Mouse (Mus musculus) cerebellum, postnatal 25 days (tissue): ENCODE data around the gene Lpar1.

Experiments
- DNase-seq, 2 experiments: peaks; one replicate each; pipeline ENCODE4 v3.0.0; 2021; ENCODE audit warnings: mixed read lengths in 2 of 2

Lpar1 gene

DNA sequence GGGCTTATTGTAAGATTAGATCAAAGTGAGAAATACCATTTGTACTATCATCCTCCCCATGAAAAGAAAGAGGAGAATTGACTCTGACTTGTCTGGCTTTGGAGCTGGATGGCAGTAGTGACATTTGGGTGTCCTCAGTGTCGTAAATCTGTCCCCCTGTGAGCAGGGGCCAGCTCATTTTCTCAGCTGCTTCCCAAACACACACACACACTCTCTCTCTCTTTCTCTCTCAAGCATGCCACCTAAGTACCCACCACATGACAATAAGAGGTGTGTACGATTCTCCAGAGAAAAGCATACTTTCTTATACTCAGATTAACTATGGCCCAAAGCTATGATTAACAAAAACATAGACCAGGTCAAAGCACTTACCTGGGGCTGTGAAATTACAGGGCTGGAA, 49.4 kb downstream of the Lpar1 start:
- DNase-seq, result no peak

DNA sequence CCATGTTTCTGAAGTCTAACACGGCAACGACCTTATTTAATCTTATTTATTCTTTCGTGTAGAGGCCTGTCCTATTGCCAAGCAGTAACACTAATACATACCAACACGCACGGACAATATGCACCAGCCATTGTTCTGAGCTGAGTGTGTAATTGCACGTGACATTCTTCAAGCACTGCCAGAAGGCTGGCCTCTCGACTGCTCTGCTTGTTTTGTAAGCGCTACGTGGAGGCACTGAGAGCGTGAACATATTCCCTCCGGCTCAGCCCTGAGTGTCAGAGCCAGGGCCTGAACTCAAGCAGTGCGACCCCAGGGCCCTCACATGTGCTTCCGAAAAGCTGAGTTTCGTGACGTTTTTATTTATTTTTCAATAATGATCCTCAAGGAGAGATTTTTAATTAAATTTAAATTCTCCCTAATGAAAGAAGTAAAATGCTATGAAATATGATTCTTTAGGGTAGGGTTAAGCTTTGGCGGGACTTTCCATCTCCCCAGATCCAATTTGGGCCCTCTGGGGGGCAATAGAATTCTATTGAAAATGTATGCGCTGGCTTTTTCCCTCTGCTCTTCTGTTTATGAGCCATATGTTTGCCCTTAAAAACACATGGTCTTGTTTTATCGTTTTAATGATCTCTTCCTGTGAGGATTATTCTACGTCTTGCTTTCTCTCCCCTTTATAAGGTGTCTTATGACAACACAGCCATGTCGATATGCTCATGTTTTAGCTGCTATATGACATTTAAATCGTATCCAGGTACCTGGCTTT, 52.5 kb downstream of the Lpar1 start:
- DNase-seq, result no peak

DNA sequence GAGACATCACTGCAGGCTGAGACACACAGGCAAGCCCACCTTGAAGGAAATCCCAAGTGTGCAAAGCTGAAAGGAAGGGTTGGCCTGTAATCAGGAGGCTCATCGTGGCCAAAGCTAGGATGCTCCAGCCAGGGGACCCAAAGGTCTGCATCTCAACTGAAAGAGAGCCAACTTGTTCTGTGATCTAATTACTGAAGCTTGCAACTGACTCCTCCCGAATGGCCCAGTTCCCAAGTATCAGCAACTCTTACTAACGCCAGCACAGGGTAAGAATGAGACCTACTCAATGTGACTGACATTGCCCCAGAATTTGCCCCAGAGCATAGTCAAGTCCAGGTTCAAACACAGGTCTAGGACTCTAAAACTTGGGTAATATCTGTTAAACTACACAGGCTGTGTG, 53.9 kb downstream of the Lpar1 start:
- DNase-seq, result no peak

DNA sequence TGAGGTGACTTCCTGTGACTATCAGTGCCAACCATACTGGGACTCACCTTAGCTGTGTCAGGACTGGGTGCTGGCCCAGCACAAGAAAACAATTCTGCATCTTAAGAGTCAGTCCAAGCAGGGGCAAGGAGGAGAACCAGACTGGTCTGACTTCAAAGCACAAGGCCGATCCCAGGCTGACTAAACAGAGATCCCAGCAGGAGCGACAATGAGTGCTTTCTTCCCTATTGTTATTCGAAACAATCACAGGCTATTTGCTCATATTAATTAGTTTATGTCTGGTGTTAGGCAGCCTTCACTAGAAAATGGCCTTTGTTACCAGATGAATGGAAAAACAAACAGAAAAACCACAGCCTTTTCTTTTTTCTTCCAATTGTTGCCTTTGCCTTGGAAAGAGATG, 54.5 kb downstream of the Lpar1 start:
- DNase-seq, result no peak

DNA sequence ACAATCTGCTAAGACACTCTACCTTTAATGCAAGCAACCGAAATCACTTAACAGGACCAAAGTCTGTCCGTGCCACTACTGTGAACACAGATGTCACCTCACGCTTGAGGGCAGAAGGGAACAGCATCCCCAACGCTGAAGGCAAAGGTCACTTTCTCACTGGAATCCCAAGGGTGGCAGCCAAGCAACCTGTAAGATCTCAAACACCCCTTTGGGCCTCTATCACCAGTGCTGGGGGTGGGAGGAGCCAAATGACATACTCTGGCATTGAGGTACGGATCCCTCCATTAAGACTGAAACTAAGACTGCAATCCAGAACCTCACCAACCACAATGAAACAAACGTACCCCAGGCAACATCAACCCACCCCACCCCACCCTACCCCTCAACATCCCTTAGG, 55.0 kb downstream of the Lpar1 start:
- no peak for DNase-seq

DNA sequence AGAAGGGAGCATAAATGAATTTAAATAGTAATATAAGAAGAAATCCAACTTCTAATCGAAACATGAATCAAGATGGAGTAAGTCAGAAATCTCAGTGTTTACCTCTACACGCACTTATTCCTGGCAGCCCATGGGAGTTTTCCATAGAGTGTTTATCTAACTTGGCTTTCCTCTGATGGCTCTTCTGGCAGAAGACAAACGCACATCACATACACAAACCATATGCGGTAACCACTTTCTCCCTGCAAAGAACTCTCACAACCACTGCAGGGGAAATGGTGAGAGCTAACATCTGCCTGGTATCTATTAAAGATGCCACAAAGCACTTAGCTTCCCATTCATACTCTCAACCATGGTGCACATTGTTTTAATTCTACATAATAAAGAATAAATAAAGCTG, 56.4 kb downstream of the Lpar1 start:
- no peak for DNase-seq

DNA sequence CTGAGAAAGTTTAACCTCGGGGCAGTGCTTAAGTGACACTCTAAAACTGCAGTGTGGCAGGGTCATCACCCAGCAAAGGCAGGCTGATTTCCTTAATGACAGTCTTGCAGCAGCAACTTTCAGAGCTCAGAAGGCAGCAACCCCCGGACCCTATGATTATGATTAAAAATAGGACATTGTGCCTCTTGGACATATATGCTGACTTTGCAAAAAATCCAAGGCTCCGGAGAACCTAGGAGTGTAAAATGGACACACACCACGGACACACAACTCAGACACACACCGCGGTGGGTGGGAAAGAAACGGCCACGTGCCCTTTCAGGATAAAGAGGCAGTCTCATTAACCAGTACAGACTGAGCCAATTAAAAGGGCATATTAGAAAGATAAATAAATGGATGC, 57.0 kb downstream of the Lpar1 start:
- no peak for DNase-seq

DNA sequence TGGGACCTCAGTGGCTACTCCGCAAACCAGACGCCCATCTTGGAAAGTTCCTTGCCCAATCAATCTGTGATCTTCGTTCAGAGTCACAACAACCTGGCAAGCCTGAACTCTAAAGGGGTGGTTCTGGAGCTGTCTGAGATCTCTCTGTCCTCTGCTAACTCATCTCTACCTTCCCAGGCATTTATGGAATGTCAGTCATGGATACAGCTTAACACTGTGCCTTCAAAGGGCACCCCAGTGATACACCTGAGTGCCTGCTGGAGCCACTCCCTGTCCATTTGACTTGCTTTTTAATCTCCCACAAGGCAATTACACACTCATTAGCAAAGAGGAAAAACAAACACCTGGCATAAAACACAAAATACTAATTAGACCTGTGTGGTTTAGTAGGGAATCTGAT, 62.0 kb downstream of the Lpar1 start:
- DNase-seq, result no peak

DNA sequence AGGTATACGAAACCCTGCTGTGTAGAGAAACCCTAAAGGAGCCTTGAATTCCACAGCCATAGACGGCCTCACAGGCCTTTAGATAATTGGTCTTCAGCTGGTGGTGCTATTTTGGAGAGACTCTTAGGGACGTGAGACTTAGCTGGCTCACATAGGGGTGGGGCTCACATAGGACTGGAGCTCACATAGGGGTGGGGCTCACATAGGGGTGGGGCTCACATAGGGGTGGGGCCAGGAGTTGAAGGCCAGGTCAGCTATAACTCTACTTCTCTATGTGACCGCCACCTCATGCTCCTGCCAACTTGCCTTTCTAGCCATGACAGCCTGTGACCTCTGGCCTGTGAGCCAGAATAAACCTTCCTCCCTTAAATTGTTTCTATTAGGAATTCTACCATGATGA, 63.3 kb downstream of the Lpar1 start:
- no peak for DNase-seq

DNA sequence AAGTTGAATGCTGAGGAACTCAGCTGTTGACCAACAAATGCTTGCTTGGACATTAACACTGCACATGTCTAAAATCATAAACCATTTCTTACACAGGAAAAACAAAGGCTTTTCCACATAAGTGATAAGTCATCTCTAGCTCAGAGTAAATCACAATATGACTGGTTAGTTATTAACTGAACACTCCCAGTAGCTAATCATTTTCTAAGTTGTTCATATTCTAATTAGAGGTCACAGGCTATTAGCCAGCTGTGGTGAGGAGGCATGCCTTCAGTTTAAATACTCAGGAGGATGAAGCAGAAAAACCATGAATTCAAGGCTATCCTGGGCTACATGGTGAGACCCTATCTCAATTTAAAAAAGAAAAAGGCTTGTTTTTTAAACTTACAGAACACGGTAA, 75.1 kb downstream of the Lpar1 start:
- DNase-seq, result no peak

DNA sequence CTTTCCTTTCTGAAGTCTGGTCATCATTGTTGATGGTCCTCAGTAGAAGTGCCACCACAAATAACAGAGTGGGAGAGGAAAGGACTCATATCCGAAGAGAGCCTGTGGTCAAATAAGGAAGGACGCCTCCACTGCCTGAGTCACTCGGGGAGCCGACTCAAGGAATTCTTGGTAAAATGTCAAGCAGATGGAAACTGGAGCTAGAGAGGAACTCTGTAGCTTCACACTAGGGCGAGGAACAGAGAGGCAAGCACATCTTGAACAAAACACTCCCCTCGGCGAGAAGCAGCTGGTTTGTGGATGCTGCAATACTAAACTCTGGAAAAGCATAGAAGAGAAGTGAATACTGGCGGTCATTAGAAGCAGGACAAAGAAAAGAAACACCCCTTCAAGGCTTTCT, 76.0 kb downstream of the Lpar1 start:
- no peak for DNase-seq

DNA sequence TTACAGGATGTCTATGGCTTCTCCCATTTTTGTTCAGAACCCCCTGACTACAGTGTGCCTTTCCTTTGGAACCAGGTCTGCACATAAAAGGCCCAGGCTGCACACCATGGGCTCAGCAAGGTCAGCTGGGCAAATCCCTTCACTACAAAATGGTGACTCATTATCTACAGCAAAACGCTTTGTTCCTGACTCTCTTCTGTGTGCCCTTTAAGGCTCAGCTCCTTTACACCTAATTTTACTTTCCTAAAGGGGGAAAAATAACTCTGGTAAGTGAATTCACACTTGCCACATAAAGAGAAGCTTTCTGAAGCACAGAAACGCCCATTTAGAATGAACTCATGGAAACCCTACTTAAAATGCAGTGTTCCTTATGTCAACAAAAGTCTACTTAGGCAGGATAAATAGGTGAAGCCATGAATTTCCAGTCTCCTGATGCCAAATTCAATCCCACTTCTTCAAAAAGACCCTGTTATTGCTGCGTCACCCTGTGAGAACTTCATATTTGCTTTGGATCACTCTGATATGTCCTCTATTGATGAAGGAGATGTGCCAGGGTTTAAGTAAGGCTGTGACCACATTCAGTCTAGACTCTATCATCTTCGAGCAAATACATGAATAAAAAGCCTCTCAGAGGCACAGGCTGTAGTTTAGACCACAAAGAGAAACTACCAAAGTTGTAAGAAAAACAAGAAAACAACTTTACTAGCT, 82.3 kb downstream of the Lpar1 start:
- no peak for DNase-seq

DNA sequence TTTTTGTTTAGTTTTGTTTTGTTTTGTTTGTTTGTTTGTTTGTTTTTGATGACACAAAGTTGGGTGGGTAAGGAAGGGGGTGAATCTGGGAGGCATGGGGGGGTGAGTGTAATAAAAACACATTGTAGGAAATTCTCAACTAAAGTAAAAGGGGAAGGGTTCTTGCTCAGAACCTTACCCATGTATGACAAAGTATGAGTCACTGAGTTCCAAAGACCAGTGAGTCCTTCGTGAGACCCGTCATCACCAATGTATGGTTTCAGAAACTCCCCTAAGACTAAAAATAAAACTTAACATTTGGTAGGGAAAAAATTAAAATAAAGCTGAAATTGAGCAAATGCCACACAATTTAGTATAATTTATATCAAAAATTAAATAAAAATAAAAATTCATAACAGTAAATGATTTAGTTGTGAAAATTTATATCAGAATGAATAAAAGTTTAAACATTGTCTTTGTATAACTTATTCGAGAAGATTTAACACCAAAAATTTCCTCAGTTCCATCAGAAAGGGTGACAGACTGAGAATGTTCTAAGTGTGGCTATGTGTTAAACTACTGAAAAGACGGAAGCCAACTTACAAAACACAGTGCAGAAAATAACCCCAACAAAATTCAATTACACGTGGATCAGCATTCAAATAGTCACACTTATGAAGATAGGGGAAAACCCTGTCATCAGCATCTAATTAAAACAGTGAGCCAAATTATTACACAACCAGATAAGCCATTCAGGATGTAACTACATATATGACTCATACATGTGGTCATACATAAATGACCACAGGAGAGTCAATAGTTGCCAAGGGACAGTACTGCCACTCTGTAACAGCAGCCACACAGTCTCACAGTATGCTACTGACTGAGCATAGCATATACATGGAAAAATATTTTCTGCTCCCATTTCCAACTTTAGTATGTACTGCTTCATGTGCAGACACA, 83.8 kb downstream of the Lpar1 start:
- no peak for DNase-seq

DNA sequence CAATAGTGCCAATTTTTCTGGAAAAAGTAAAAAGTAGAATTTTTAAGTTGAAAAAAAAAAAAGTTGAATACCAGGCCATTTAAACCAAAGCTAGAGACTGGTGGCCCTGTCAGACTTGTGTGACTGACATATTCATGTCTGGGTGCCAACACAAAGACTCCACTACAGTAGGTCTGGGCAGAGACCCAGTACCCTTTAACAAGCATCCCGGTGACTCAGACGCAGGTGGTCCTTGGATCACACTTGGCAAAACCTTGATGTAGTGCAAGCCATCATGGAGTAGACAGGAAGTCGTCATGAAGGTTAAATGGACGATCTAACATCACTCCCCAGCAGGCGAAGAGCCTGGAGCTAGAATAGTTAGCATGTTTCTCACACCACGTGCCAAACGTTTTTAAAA, 84.7 kb downstream of the Lpar1 start:
- DNase-seq, result no peak

DNA sequence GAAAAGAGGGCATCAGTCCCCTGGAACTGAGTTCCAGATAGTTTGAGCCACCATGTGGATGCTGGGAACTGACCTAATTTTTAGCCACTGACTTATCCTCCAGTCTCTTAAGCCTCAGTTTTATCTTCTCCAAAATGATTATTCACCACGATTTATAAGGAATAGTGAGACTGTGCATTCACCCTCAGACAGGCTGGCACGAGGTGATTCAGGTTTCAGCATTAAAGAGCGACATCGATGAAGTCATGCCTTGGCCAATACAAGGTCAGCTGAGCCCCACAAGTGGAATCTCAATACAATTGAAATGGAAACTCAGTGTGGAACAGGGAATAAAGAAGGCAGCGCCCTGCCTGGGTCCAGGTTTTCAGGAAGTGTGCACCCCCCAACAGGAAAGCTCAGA, 88.1 kb downstream of the Lpar1 start:
- DNase-seq, result no peak

DNA sequence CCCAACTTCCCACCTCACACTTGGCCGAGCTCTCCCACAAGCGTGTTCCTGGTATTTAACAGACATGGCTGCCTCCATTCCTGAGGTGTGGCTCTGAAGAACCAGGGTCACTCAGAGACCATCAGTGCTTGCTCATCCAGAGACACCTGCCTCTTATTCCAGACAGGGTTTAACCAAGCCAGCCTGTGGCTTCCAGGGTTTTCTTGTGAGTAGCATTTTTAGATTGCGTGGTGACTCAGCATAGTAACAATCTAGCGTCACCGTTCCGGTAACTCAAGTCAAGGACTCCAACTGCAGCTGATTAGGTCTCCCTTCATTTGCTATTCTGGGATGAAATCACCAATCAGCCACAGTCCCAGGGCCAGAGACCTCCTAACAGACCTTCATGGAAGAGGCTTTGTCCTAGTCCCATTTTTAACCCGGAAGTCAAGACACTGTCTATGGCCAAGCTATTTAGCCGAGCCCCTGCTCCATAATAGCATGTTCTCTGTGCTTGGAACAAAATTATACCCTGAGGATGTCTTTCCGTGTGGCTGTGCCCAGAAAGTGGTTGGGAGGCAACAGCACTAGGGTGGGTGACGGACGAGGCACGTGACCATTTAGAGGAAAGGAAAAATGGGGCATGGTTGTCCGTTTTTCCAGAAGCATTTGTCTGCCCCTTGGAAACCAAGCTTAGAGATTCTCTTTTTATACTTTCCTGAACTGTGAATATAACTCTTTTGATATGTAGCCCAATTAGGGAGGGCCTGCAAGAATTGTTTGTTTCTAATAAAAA, 89.1 kb downstream of the Lpar1 start:
- DNase-seq, result no peak

DNA sequence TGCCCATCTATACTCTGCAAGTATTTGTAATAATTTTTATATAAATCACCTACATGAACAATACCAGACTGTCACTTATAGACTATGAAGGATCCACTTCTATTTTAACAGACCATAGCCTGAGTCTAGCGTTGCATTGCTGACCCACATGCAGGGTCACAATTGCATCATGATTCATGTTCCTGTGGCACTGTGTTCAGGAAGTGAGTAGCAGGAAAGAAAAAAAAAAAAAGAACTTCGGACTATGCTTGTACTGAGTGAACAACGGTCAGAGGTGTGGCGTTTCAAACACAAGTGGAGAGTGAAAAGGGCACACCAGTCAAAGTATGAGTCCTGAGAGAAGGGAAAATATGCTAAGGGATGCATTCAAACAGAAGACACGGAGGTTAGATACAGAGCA, 90.7 kb downstream of the Lpar1 start:
- no peak for DNase-seq

DNA sequence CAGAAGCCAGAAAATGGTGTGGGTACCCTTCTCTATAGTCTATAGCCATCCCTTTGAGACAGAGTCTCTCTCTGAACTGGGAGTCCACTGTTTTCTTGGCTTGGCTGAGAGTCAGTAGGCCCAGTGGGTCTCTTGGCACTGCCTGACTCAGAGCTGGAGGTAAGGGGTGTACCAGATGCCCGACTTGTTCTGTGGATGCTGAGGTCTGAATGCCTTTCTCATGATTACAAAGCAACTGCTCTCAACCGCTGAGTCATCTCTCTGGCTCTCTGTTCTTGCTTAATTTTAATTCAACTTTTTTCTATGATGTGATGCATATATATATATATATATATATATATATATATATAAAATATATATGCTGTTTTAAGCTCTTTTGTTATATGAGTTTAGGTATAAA, 91.1 kb downstream of the Lpar1 start:
- DNase-seq, result no peak

DNA sequence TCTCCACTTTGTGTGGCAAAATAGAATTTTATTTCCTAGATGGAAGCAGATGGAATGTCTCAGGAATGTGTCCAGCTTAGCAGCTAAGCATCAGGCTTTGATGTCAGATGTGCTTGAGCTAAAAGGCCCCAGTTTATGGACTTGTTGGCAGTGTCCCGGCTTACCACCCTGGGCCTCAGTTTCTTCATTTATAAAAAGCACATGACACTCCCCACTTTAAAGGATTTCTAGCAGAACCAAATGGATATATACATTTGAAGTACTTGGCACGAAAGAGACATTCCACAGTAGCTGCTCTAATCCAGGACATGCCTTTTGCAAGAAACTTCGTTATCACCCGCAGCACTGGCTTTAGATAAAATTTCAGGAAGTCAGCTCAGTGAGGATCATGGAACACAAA, 100.4 kb downstream of the Lpar1 start:
- DNase-seq, result no peak

DNA sequence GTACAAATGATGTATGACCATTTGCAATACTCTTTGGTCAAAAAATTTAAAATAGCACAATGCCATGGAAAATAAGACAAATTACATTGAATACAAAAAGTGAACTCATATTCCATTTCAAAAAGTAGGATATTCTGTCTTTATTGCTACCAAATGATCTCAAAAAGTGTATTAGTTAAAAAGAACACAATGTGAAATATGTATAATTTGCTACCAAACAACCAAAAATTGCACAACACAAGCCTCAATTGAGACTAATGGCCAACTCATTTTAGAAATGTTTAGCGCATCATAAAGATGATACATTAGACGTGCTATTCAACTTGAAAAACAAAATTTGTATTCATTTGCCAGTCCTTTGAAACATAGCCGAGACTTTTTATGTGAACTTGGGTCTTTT, 104.9 kb downstream of the Lpar1 start:
- no peak for DNase-seq

DNA sequence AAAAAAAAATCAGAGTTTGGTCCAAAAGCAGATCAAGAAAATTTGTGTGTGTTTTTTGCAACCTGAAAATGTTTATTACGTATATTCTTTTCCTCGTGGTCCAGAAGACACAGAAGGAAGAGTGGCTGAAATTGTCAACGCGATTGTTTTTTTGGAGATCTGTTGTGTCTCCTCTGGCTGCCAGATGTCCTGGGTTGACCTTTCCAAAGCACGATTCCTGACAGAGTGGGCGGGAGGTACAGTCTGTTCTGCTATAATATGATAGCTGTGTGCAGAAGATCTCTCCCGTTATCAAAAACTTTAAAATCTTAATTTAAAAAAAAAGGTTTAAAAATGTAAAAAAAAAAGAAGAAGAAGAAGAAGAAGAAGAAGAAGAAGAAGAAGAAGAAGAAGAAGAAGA, 105.9 kb downstream of the Lpar1 start:
- no peak for DNase-seq

DNA sequence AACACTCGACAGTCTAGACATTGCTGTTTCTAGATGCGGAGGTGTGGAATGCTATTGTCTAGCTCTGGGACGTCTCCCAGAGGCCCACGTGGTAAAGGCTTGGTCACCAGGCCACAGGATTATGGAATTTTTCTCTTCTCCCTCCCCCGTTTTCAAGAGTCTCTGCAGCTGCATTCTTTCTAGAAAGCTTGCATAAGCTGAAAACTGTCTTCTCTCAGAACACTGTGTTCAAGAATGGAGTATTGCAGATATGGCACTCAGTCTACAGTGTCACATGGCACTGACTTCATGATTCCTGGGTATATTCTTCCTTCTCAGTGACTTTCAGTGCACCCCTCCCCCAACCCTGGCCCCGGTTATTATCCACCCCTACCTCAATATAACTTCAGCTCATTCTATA, 107.9 kb downstream of the Lpar1 start:
- no peak for DNase-seq

DNA sequence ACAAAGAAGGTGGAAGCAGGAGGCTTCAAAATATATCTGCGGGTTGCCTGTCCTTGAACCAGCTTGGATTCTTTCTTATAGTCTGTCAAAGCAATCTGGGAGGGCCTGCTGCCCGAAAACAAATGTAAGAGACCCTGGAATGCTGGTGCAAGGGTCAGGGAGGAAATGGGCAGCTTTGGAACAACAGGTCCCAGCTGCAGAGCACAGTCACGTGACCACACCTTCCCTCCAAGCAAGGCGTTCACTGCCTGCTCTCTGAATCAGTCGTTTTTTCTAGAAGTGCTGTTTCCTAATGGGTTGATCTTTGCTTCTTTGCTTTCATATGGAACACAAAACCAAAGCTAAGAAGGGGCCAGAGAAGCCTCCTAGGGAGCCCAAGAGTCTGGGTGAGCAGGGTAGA, 111.4 kb downstream of the Lpar1 start:
- no peak for DNase-seq
